Mouse (Mus musculus) embryonic facial prominence, embryonic 13.5 days (tissue): ENCODE results near the gene Sec14l3. TPM values are rescaled to one million over a fixed set of nuclear protein-coding genes. Genes with fewer than 3 reads are reported as not detected.

Experiments
- ATAC-seq: fragments of 200-750 bp; cut with Nextera tagmentation; 2 replicates; pipeline ENCODE4 v1.8.0; 2017; ENCODE audit warnings: low read depth; ENCODE audit not compliant: insufficient number of reproducible peaks, insufficient read depth, low FRiP score, low TSS enrichment
- H3K27ac ChIP-seq: fragments of 300-500 bp; sonication (generic); 2 replicates; pipeline ENCODE4 v1.5.1; 2015; ENCODE audit warnings: moderate library complexity, mild to moderate bottlenecking, inconsistent platforms
- H3K27me3 ChIP-seq: fragments of 300-500 bp; sonication (generic); 2 replicates; pipeline ENCODE4 v1.6.1; 2015; ENCODE audit warnings: mild to moderate bottlenecking, inconsistent platforms
- H3K36me3 ChIP-seq: fragments of 300-500 bp; sonication (generic); 2 replicates; pipeline ENCODE4 v1.6.1; 2015; ENCODE audit warnings: mild to moderate bottlenecking, inconsistent platforms
- H3K4me1 ChIP-seq: fragments of 300-500 bp; sonication (generic); 2 replicates; pipeline ENCODE4 v1.6.1; 2015; ENCODE audit warnings: inconsistent platforms
- H3K4me2 ChIP-seq: fragments of 300-500 bp; sonication (generic); 2 replicates; pipeline ENCODE4 v1.6.1; 2015; ENCODE audit warnings: moderate library complexity, mild to moderate bottlenecking, inconsistent platforms
- H3K4me3 ChIP-seq: fragments of 300-500 bp; sonication (generic); 2 replicates; pipeline ENCODE4 v1.5.1; 2015; ENCODE audit warnings: mild to moderate bottlenecking, inconsistent platforms
- H3K9ac ChIP-seq: fragments of 300-500 bp; sonication (generic); 2 replicates; pipeline ENCODE4 v1.6.1; 2015; ENCODE audit warnings: mild to moderate bottlenecking, inconsistent platforms
- H3K9me3 ChIP-seq: fragments of 300-500 bp; sonication (generic); 2 replicates; pipeline ENCODE4 v1.6.1; 2016; ENCODE audit warnings: inconsistent platforms
- WGBS: fragments of 180-500 bp; shearing (Covaris S2); methylation state at CpG from one replicate; pipeline ENCODE4 v1.1.7; 2015; ENCODE audit warnings: mixed read lengths; 5-methylcytosine and 5-hydroxymethylcytosine counted together
- polyA plus RNA-seq: library from polyadenylated mRNA; unstranded; fragments of >200 nt; fragmentation: Nextera tagmentation; extraction: Ambion mirVana; gene quantifications from 2 replicates; pipeline ENCODE4 v1.2.1, GENCODE M21; 2015

Sec14l3 gene
- polyA plus RNA-seq, 1 experiment from 2014 or later, result not detected

GRCm38 (mm10) chr11:4118081-4118921 is 53.7 kb downstream of the Sec14l3 start:
- H3K4me2 ChIP-seq, result peak overlapping the region; percentile 92
- no peak overlapping the region for H3K27ac ChIP-seq
- H3K4me3 ChIP-seq, result peak overlapping the region; percentile 61
- H3K9ac ChIP-seq, result peak overlapping the region; percentile 84
- 3% methylated on average over 41 of the region's 41 CpGs for WGBS
- H3K4me1 ChIP-seq, result peaks cover 22% of the 10 kb centered on the region
- peaks cover 33% of the 10 kb centered on the region for H3K27me3 ChIP-seq
- no peaks in the 10 kb centered on the region for H3K9me3 ChIP-seq
- H3K36me3 ChIP-seq, result no peaks in the 10 kb centered on the region
- 0 out of 2 replicates have a peak, but pooled peaks have one; percentile 58 for ATAC-seq

GRCm38 (mm10) chr11:4119635-4120034 is 55.0 kb downstream of the Sec14l3 start:
- 87% methylated on average over 5 of the region's 5 CpGs for WGBS
- ATAC-seq, result no peak
- no peak overlapping the region for H3K4me3 ChIP-seq
- peaks cover 22% of the 10 kb centered on the region for H3K4me1 ChIP-seq
- no peak overlapping the region for H3K4me2 ChIP-seq
- no peak overlapping the region for H3K9ac ChIP-seq
- peaks cover 33% of the 10 kb centered on the region for H3K27me3 ChIP-seq
- no peak overlapping the region for H3K27ac ChIP-seq
- no peaks in the 10 kb centered on the region for H3K36me3 ChIP-seq
- H3K9me3 ChIP-seq, result no peaks in the 10 kb centered on the region

- Histone ChIP-seq H3K27ac (no peak overlapping the region), H3K27me3 (peaks cover 32% of the 10 kb centered on the region), H3K36me3 (no peaks in the 10 kb centered on the region), H3K4me2 (no peak overlapping the region), H3K4me1 (peaks cover 21% of the 10 kb centered on the region), H3K4me3 (no peak overlapping the region), H3K9ac (no peak overlapping the region), H3K9me3 (peaks cover 13% of the 10 kb centered on the region; the same call in 1 of the 2 replicates)
- WGBS, result 82% methylated on average over 3 of the region's 3 CpGs
- ATAC-seq, result no peak
Observed at GRCm38 (mm10) chr11:4121691-4122090, 57.0 kb downstream of the Sec14l3 start.

GRCm38 (mm10) chr11:4122226-4122625 is 57.6 kb downstream of the Sec14l3 start:
- Histone ChIP-seq H3K9ac (no peak overlapping the region), H3K27me3 (peaks cover 28% of the 10 kb centered on the region), H3K4me2 (no peak overlapping the region), H3K4me1 (peaks cover 18% of the 10 kb centered on the region), H3K27ac (no peak overlapping the region), H3K9me3 (peaks cover 15% of the 10 kb centered on the region; the same call in 1 of the 2 replicates), H3K4me3 (no peak overlapping the region), H3K36me3 (no peaks in the 10 kb centered on the region)
- ATAC-seq, result no peak
- WGBS, result 77% methylated on average over 5 of the region's 5 CpGs

- Histone ChIP-seq H3K27me3 (peaks cover 21% of the 10 kb centered on the region), H3K9me3 (peaks cover 15% of the 10 kb centered on the region; the same call in 1 of the 2 replicates), H3K27ac (no peak within 1 kb of the TSS), H3K36me3 (no peaks in the 10 kb centered on the region), H3K4me1 (peaks cover 10% of the 10 kb centered on the region), H3K9ac (no peak within 1 kb of the TSS), H3K4me2 (no peak within 1 kb of the TSS), H3K4me3 (no peak within 1 kb of the TSS)
- 72% methylated on average over 10 of the region's 10 CpGs for WGBS
- no peak for ATAC-seq
Observed at GRCm38 (mm10) chr11:4122742-4123579, 58.3 kb downstream of the Sec14l3 start, which contains the start of gene Sec14l2. TSS of gene Sec14l2 (minus strand) at chr11:4123415.

DNA sequence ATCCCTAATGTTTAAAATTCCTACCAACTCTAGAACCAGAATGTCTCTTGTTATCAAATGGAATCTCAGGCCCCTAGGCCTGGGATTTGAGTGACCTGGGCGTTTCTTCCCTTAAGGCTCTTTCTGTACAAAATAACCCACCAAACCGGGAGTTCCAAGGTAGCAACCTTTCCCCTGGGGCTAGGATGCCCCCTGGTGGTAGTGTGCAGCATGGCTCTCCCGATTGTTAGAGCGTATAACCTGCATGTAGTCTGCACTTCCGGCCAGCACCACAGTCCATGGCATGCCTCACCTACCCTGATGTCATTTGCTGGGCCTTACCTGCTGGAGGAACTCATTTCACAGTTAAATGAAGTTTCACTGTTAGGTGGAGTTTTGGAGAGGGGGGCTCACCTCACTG is 59.3 kb downstream of the Sec14l3 start:
- H3K9me3 ChIP-seq, result peaks cover 15% of the 10 kb centered on the region; the same call in 1 of the 2 replicates
- no peak for ATAC-seq
- peaks cover 2% of the 10 kb centered on the region; the same call in 1 of the 2 replicates for H3K4me1 ChIP-seq
- no peak overlapping the region for H3K4me3 ChIP-seq
- H3K9ac ChIP-seq, result no peak overlapping the region
- no peak overlapping the region for H3K4me2 ChIP-seq
- no peak overlapping the region for H3K27ac ChIP-seq
- 67% methylated on average over 5 of the region's 5 CpGs for WGBS
- H3K27me3 ChIP-seq, result peaks cover 14% of the 10 kb centered on the region
- no peaks in the 10 kb centered on the region for H3K36me3 ChIP-seq

DNA sequence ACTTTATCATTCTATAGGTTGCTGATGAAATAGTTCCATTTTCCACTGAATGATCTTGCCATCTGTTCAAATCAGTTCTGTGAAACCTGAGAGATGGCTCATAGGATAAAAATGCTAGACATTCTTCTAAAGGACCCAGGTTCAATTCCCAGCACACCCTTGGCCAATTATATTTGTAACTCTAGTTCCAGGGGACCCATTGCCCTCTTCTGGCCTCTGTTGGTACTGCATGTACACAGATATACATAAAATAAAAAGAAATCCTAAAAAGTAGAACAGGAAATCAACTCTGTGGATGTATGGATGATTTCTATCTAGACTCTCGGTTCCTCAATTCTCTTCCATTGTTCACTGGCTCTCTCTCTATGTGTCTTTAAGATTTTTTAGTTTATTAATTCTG is 62.4 kb downstream of the Sec14l3 start:
- Histone ChIP-seq H3K9me3 (peaks cover 15% of the 10 kb centered on the region; the same call in 1 of the 2 replicates), H3K27ac (no peak overlapping the region), H3K4me1 (no peaks in the 10 kb centered on the region), H3K4me2 (no peak overlapping the region), H3K36me3 (no peaks in the 10 kb centered on the region), H3K4me3 (no peak overlapping the region), H3K27me3 (no peaks in the 10 kb centered on the region), H3K9ac (no peak overlapping the region)
- 83% methylated on average over 1 of the region's 1 CpGs for WGBS
- ATAC-seq, result no peak

Other genes starting within 250 kb of the Sec14l3 start
- 1.7 and 3.0 TPM in 2 replicates for gene Osbp2, start 200.9 kb upstream of the Sec14l3 start, polyA plus RNA-seq
- gene 4921536K21Rik, start 169.7 kb upstream of the Sec14l3 start, polyA plus RNA-seq, result 0.20 TPM in 1 of 2 replicates, not detected in the other
- gene Dusp18, start 169.6 kb upstream of the Sec14l3 start, polyA plus RNA-seq, result 8.7 and 9.2 TPM in 2 replicates
- 7.7 and 8.6 TPM in 2 replicates for gene Slc35e4, start 150.2 kb upstream of the Sec14l3 start, polyA plus RNA-seq
- gene Tcn2, start 132.7 kb upstream of the Sec14l3 start, polyA plus RNA-seq, result 38.9 and 42.1 TPM in 2 replicates
- 78.6 and 80.9 TPM in 2 replicates for gene Pes1, start 100.9 kb upstream of the Sec14l3 start, polyA plus RNA-seq
- 0.17 TPM in 1 of 2 replicates, not detected in the other for gene 4930556J24Rik, start 88.1 kb upstream of the Sec14l3 start, polyA plus RNA-seq
- 2.3 and 2.6 TPM in 2 replicates for gene Gal3st1, start 81.2 kb upstream of the Sec14l3 start, polyA plus RNA-seq
- 0.52 and 0.85 TPM in 2 replicates for gene Sec14l4, start 33.4 kb upstream of the Sec14l3 start, polyA plus RNA-seq
- 6.7 and 7.7 TPM in 2 replicates for gene Mtfp1, start 30.6 kb downstream of the Sec14l3 start, polyA plus RNA-seq
- 2.0 and 3.8 TPM in 2 replicates for gene Sec14l2, start 58.6 kb downstream of the Sec14l3 start, polyA plus RNA-seq
- gene Rnf215, start 70.4 kb downstream of the Sec14l3 start, polyA plus RNA-seq, result 37.4 and 39.4 TPM in 2 replicates
- 8.2 and 9.7 TPM in 2 replicates for gene Ccdc157, start 95.5 kb downstream of the Sec14l3 start, polyA plus RNA-seq
- gene Sf3a1, start 95.5 kb downstream of the Sec14l3 start, polyA plus RNA-seq, result 59.6 and 71.6 TPM in 2 replicates
- 39.2 and 39.4 TPM in 2 replicates for gene Tbc1d10a, start 121.9 kb downstream of the Sec14l3 start, polyA plus RNA-seq
- 6.6 and 7.1 TPM in 2 replicates for gene Castor1, start 153.4 kb downstream of the Sec14l3 start, polyA plus RNA-seq
- not detected in 2 replicates for gene Osm, start 171.6 kb downstream of the Sec14l3 start, polyA plus RNA-seq
- 0.15 and 0.18 TPM in 2 replicates for gene Lif, start 192.7 kb downstream of the Sec14l3 start, polyA plus RNA-seq